Mouse (Mus musculus): ENCODE results near the gene Fancg. TPM values are rescaled to one million over a fixed set of nuclear protein-coding genes. Genes with fewer than 3 reads are reported as not detected.
A peak's percentile ranks its signal among the peaks of the same experiment; 100 is the strongest.

Fancg gene
- total and polyA plus RNA-seq, 3 experiments: 9.4 to 16.8 (median 12.9) TPM

GRCm38 (mm10) chr4:42965039-42965719 lies 45.1 kb downstream of the Fancg start:
- TF ChIP-seq POLR2AphosphoS5 (IDR thresholded peaks at IDR 0.05; ENCODE audit: insufficient replicate concordance, low read depth, low read length) (no peak), GATA2 (IDR thresholded peaks at IDR 0.05; ENCODE audit: borderline replicate concordance, low read depth, low read length) (no peak), CTCF (IDR thresholded peaks at IDR 0.05; ENCODE audit: low read depth, low read length) (peak; percentile 60; the same call in 1 of the 2 replicates), GATA1 (IDR thresholded peaks at IDR 0.05; ENCODE audit: borderline replicate concordance, low read length) (no peak), TAL1 (conservative IDR thresholded peaks at IDR 0.05; ENCODE audit: low read depth, low read length) (no peak)
- Histone ChIP-seq H3K36me3 (replicated peaks) (no peaks in the 10 kb centered on the region), H3K9me3 (replicated peaks) (no peaks in the 10 kb centered on the region), H3K27me3 (ENCODE audit: insufficient read depth, low read length) (peaks cover 40% of the 10 kb centered on the region), H3K4me1 (ENCODE audit: insufficient read depth, low read depth, low read length) (peaks cover 15% of the 10 kb centered on the region), H3K4me3 (ENCODE audit: low read depth, low read length) (no peak overlapping the region; the same call in 1 of the 2 replicates)
- peak; percentile 40 for ATAC-seq (ENCODE audit: extremely low read depth, insufficient number of reproducible peaks, low FRiP score, poor library complexity, severe bottlenecking)
- DNase-seq (ENCODE audit: low spot score): peak; percentile 24

- ATAC-seq (ENCODE audit: extremely low read depth, insufficient number of reproducible peaks, low FRiP score, poor library complexity, severe bottlenecking) (no peak), DNase-seq (ENCODE audit: low spot score) (no peak)
- TF ChIP-seq GATA2 (IDR thresholded peaks at IDR 0.05; ENCODE audit: borderline replicate concordance, low read depth, low read length) (no peak), GATA1 (IDR thresholded peaks at IDR 0.05; ENCODE audit: borderline replicate concordance, low read length) (no peak), TAL1 (conservative IDR thresholded peaks at IDR 0.05; ENCODE audit: low read depth, low read length) (no peak), POLR2AphosphoS5 (IDR thresholded peaks at IDR 0.05; ENCODE audit: insufficient replicate concordance, low read depth, low read length) (no peak), CTCF (IDR thresholded peaks at IDR 0.05; ENCODE audit: low read depth, low read length) (no peak)
- Histone ChIP-seq H3K4me3 (ENCODE audit: low read depth, low read length) (no peak overlapping the region), H3K27me3 (ENCODE audit: insufficient read depth, low read length) (peaks cover 29% of the 10 kb centered on the region), H3K4me1 (ENCODE audit: insufficient read depth, low read depth, low read length) (peaks cover 20% of the 10 kb centered on the region), H3K9me3 (replicated peaks) (no peaks in the 10 kb centered on the region), H3K36me3 (replicated peaks) (no peaks in the 10 kb centered on the region)
These were observed 46.8 kb downstream of the Fancg start for GRCm38 (mm10) chr4:42963480-42963879.

GRCm38 (mm10) chr4:42961592-42961991 lies 48.7 kb downstream of the Fancg start:
- Histone ChIP-seq H3K4me1 (ENCODE audit: insufficient read depth, low read depth, low read length) (peaks cover 34% of the 10 kb centered on the region), H3K36me3 (replicated peaks) (peaks cover 9% of the 10 kb centered on the region), H3K9me3 (replicated peaks) (no peaks in the 10 kb centered on the region), H3K4me3 (ENCODE audit: low read depth, low read length) (no peak overlapping the region), H3K27me3 (ENCODE audit: insufficient read depth, low read length) (peaks cover 24% of the 10 kb centered on the region)
- ATAC-seq (ENCODE audit: extremely low read depth, insufficient number of reproducible peaks, low FRiP score, poor library complexity, severe bottlenecking) (no peak; the same call in 1 of the 2 replicates), DNase-seq (ENCODE audit: low spot score) (no peak)
- TF ChIP-seq GATA1 (IDR thresholded peaks at IDR 0.05; ENCODE audit: borderline replicate concordance, low read length): no peak
- TF ChIP-seq CTCF (IDR thresholded peaks at IDR 0.05; ENCODE audit: low read depth, low read length): peak; percentile 83

GRCm38 (mm10) chr4:42959382-42959781 lies 50.9 kb downstream of the Fancg start:
- Histone ChIP-seq H3K36me3 (replicated peaks) (peaks cover 12% of the 10 kb centered on the region), H3K27me3 (ENCODE audit: insufficient read depth, low read length) (peaks cover 15% of the 10 kb centered on the region), H3K4me3 (ENCODE audit: low read depth, low read length) (no peak overlapping the region), H3K9me3 (replicated peaks) (no peaks in the 10 kb centered on the region), H3K4me1 (ENCODE audit: insufficient read depth, low read depth, low read length) (peaks cover 24% of the 10 kb centered on the region)
- ATAC-seq (ENCODE audit: extremely low read depth, insufficient number of reproducible peaks, low FRiP score, poor library complexity, severe bottlenecking): no peak
- TF ChIP-seq GATA2 (IDR thresholded peaks at IDR 0.05; ENCODE audit: borderline replicate concordance, low read depth, low read length) (no peak), POLR2AphosphoS5 (IDR thresholded peaks at IDR 0.05; ENCODE audit: insufficient replicate concordance, low read depth, low read length) (no peak), GATA1 (IDR thresholded peaks at IDR 0.05; ENCODE audit: borderline replicate concordance, low read length) (no peak), CTCF (IDR thresholded peaks at IDR 0.05; ENCODE audit: low read depth, low read length) (no peak), TAL1 (conservative IDR thresholded peaks at IDR 0.05; ENCODE audit: low read depth, low read length) (no peak)
- DNase-seq (ENCODE audit: low spot score): no peak

- Histone ChIP-seq H3K4me3 (ENCODE audit: low read depth, low read length) (no peak overlapping the region), H3K27me3 (ENCODE audit: insufficient read depth, low read length) (peaks cover 14% of the 10 kb centered on the region), H3K36me3 (replicated peaks) (peaks cover 12% of the 10 kb centered on the region), H3K4me1 (ENCODE audit: insufficient read depth, low read depth, low read length) (peaks cover 29% of the 10 kb centered on the region), H3K9me3 (replicated peaks) (no peaks in the 10 kb centered on the region)
- TF ChIP-seq GATA1 (IDR thresholded peaks at IDR 0.05; ENCODE audit: borderline replicate concordance, low read length): no peak
- no peak for TF ChIP-seq TAL1 (conservative IDR thresholded peaks at IDR 0.05; ENCODE audit: low read depth, low read length)
- no peak for TF ChIP-seq GATA2 (IDR thresholded peaks at IDR 0.05; ENCODE audit: borderline replicate concordance, low read depth, low read length)
- TF ChIP-seq POLR2AphosphoS5 (IDR thresholded peaks at IDR 0.05; ENCODE audit: insufficient replicate concordance, low read depth, low read length): no peak
- no peak for TF ChIP-seq CTCF (IDR thresholded peaks at IDR 0.05; ENCODE audit: low read depth, low read length)
- DNase-seq (ENCODE audit: low spot score) (no peak), ATAC-seq (ENCODE audit: extremely low read depth, insufficient number of reproducible peaks, low FRiP score, poor library complexity, severe bottlenecking) (no peak)
These were observed 51.4 kb downstream of the Fancg start for GRCm38 (mm10) chr4:42958942-42959341.

GRCm38 (mm10) chr4:42957979-42958378 lies 52.3 kb downstream of the Fancg start:
- peaks cover 10% of the 10 kb centered on the region for H3K27me3 ChIP-seq (ENCODE audit: insufficient read depth, low read length)
- ATAC-seq (ENCODE audit: extremely low read depth, insufficient number of reproducible peaks, low FRiP score, poor library complexity, severe bottlenecking): no peak
- no peaks in the 10 kb centered on the region for H3K9me3 ChIP-seq (replicated peaks)
- H3K4me3 ChIP-seq (ENCODE audit: low read depth, low read length): no peak overlapping the region
- no peak for DNase-seq (ENCODE audit: low spot score)
- peaks cover 17% of the 10 kb centered on the region for H3K36me3 ChIP-seq (replicated peaks)
- H3K4me1 ChIP-seq (ENCODE audit: insufficient read depth, low read depth, low read length): peaks cover 36% of the 10 kb centered on the region
- TF ChIP-seq TAL1 (conservative IDR thresholded peaks at IDR 0.05; ENCODE audit: low read depth, low read length): no peak

Measured in G1E (cell line).